Mouse (Mus musculus) G1E (cell line): ENCODE measurements around the gene Prox1. TPM values are rescaled to one million over a fixed set of nuclear protein-coding genes. Genes with fewer than 3 reads are reported as not detected.

Experiments
- ATAC-seq: 2 replicates; pipeline ENCODE4 v1.8.0; 2016; ENCODE audit warnings: mild to moderate bottlenecking; ENCODE audit not compliant: insufficient number of reproducible peaks, poor library complexity, low FRiP score, severe bottlenecking; ENCODE audit errors: extremely low read depth
- DNase-seq: peaks from one replicate; pipeline ENCODE4 v3.0.0; 2012; ENCODE audit warnings: low spot score
- H3K27me3 ChIP-seq: 2 replicates; pipeline ENCODE4 v1.6.1; 2012; ENCODE audit warnings: mild to moderate bottlenecking, low read length, inconsistent platforms; ENCODE audit not compliant: insufficient read depth
- H3K36me3 ChIP-seq: replicated peaks from 2 replicates; pipeline ENCODE3; 2012; ENCODE audit warnings: mild to moderate bottlenecking, inconsistent platforms
- H3K4me1 ChIP-seq: 2 replicates; pipeline ENCODE4 v1.6.1; 2012; ENCODE audit warnings: low read depth, low read length, inconsistent platforms, mixed read lengths; ENCODE audit not compliant: insufficient read depth
- H3K4me3 ChIP-seq: 2 replicates; pipeline ENCODE4 v1.5.1; 2012; ENCODE audit warnings: low read depth, mild to moderate bottlenecking, inconsistent platforms, low read length, moderate library complexity, mixed read lengths
- H3K9me3 ChIP-seq: replicated peaks from 2 replicates; pipeline ENCODE4 v1.6.1; 2012; ENCODE audit warnings: inconsistent platforms
- CTCF ChIP-seq: IDR thresholded peaks from 2 replicates; pipeline ENCODE4 v1.5.1; 2012; ENCODE audit warnings: low read depth, low read length, inconsistent platforms, mixed read lengths
- GATA1 ChIP-seq: IDR thresholded peaks from 2 replicates; pipeline ENCODE4 v1.6.1; 2012; ENCODE audit warnings: borderline replicate concordance, low read length, inconsistent platforms, mixed read lengths
- GATA2 ChIP-seq: IDR thresholded peaks from 2 replicates; pipeline ENCODE4 v1.6.1; 2012; ENCODE audit warnings: low read depth, low read length, inconsistent platforms, borderline replicate concordance
- POLR2AphosphoS5 ChIP-seq: IDR thresholded peaks from 2 replicates; pipeline ENCODE4 v1.6.1; 2012; ENCODE audit warnings: low read depth, low read length, inconsistent platforms; ENCODE audit not compliant: insufficient replicate concordance
- TAL1 ChIP-seq: conservative IDR thresholded peaks from 2 replicates; pipeline ENCODE4 v1.6.1; 2012; ENCODE audit warnings: low read depth, low read length, inconsistent platforms, mixed read lengths
- polyA plus RNA-seq: library from polyadenylated mRNA; stranded (reverse); fragments of >175 nt; gene quantifications from 2 replicates; pipeline ENCODE4 v1.2.3, GENCODE M21; 2012
- total RNA-seq, 2 experiments: library from RNA; stranded (forward) in 1 of 2; stranded (reverse) in 1 of 2; fragments of 200-1000 nt in 1 of 2; fragments of >200 nt in 1 of 2; fragmentation: Nextera tagmentation in 1 of 2; gene quantifications; 2 replicates each; pipeline ENCODE4 v1.2.3; 2014 to 2017

Prox1 gene
- total RNA-seq (2014; fragmentation: Nextera tagmentation) (not detected in 2 replicates), total RNA-seq (2017) (0.05 and 0.12 TPM in 2 replicates), polyA plus RNA-seq (not detected in 2 replicates)

DNA sequence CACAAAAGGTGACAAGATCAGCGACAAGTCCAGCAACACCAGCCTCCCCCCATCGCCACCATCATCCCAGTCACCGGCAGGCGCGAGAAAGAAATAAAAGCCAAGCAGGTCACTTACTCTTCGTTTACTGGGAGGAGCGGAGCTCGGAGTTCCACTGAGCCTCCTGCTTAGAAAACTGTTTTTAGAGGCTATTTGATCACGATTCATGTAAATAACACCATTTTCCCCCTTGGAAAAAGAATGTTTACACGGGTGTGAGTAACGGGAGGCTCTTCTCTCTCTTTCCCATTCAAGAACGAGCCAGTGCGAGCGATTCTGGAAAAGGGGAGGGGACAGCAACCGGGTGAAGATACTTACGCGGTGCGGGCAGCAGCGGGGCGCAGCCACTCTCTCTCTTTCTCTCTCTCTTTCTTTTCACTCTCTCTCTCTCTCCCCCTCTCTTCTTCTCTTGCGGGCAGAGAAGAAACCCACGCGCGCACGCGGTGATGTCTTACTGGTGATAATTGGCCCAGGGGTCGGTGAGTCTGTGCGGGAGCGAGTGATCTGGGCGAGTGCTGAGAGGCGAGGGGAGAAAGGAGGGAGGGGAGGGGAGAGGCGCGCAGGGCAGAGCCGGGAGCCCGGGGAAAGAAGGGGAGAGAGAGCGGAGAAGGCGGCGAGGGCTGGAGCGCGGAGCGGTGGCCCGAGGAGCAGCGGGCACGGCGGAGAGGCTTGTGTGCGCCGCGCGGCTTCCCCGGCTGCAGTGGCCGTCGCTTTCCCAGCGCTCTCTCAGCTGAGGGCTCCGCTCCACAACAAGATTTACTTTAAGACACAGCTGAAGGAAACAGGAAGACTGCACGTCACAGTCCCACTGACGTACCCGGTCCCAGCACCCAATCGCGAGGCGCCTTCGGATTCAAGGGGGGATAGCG lies at the start of gene Prox1:
Gene Prox1 (minus strand): TSS at position 804 of the 908 bp plus-strand sequence.
- ATAC-seq (no peak), DNase-seq (no peak)
- peaks cover 62% of the 10 kb centered on the region for H3K9me3 ChIP-seq
- H3K27me3 ChIP-seq = no peaks in the 10 kb centered on the region
- no peaks in the 10 kb centered on the region for H3K4me1 ChIP-seq
- H3K36me3 ChIP-seq = no peaks in the 10 kb centered on the region
- TF ChIP-seq GATA1 (no peak), CTCF (no peak), GATA2 (no peak), TAL1 (no peak), POLR2AphosphoS5 (no peak)
- H3K4me3 ChIP-seq = no peak within 1 kb of the TSS; the same call in 1 of the 2 replicates

GRCm38 (mm10) chr1:190216621-190217020 lies 46.1 kb upstream of the Prox1 start:
- no peak for TF ChIP-seq GATA1
- no peak for TF ChIP-seq GATA2
- no peak for TF ChIP-seq CTCF
- no peak for TF ChIP-seq POLR2AphosphoS5
- TF ChIP-seq TAL1 = no peak
- Histone ChIP-seq H3K36me3 (no peaks in the 10 kb centered on the region), H3K4me3 (no peak overlapping the region), H3K9me3 (peaks cover 63% of the 10 kb centered on the region), H3K27me3 (no peaks in the 10 kb centered on the region), H3K4me1 (no peaks in the 10 kb centered on the region)
- DNase-seq = no peak
- no peak for ATAC-seq

DNA sequence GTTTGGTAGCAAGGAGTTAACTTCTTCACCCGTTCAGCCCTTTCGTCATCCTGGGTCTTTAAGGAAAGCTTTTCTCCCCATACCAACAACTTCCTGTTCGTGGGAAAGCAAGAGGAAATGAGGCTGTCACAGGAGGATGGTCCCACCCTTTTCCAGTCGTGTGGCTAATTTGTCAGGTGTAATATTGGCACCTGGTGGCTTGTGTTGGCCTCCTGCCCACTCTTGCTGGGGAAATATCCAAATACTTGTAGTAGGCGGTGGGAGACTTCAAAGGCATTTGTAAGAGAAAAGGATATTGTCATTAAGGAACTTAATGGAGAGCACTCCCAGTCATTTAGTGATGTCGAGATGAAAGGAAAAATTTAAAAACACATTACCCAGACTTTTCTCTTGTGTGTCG lies 44.1 kb upstream of the Prox1 start:
- H3K27me3 ChIP-seq = no peaks in the 10 kb centered on the region
- H3K9me3 ChIP-seq = peaks cover 58% of the 10 kb centered on the region
- H3K4me1 ChIP-seq = no peaks in the 10 kb centered on the region
- no peaks in the 10 kb centered on the region for H3K36me3 ChIP-seq
- no peak for ATAC-seq
- no peak overlapping the region for H3K4me3 ChIP-seq
- no peak for DNase-seq
- TF ChIP-seq CTCF (no peak), POLR2AphosphoS5 (no peak), TAL1 (no peak), GATA1 (no peak), GATA2 (no peak)

- Histone ChIP-seq H3K27me3 (no peaks in the 10 kb centered on the region), H3K4me3 (no peak overlapping the region), H3K4me1 (no peaks in the 10 kb centered on the region), H3K36me3 (no peaks in the 10 kb centered on the region), H3K9me3 (peaks cover 54% of the 10 kb centered on the region)
- DNase-seq = no peak
- TF ChIP-seq CTCF (no peak), TAL1 (no peak), GATA1 (no peak)
- no peak for ATAC-seq
Observed at GRCm38 (mm10) chr1:190213175-190213574, 42.7 kb upstream of the Prox1 start.

- no peak for DNase-seq
- ATAC-seq = no peak
- Histone ChIP-seq H3K36me3 (no peaks in the 10 kb centered on the region), H3K9me3 (peaks cover 52% of the 10 kb centered on the region), H3K4me3 (no peak overlapping the region), H3K4me1 (no peaks in the 10 kb centered on the region), H3K27me3 (no peaks in the 10 kb centered on the region)
- no peak for TF ChIP-seq POLR2AphosphoS5
- TF ChIP-seq TAL1 = no peak
- no peak for TF ChIP-seq GATA1
- no peak for TF ChIP-seq CTCF
- no peak for TF ChIP-seq GATA2
Observed at GRCm38 (mm10) chr1:190207246-190207645, 36.7 kb upstream of the Prox1 start.

- Histone ChIP-seq H3K36me3 (no peaks in the 10 kb centered on the region), H3K9me3 (peaks cover 54% of the 10 kb centered on the region), H3K4me1 (no peaks in the 10 kb centered on the region), H3K27me3 (no peaks in the 10 kb centered on the region), H3K4me3 (no peak overlapping the region)
- ATAC-seq = no peak
- no peak for TF ChIP-seq CTCF
- no peak for TF ChIP-seq POLR2AphosphoS5
- TF ChIP-seq GATA1 = no peak
- TF ChIP-seq GATA2 = no peak
- TF ChIP-seq TAL1 = no peak
- DNase-seq = no peak
Observed at GRCm38 (mm10) chr1:190205691-190206090, 35.2 kb upstream of the Prox1 start.
